Mouse (Mus musculus) testis, adult 2 months (tissue): ENCODE data around the gene St3gal3. TPM values are rescaled to one million over a fixed set of nuclear protein-coding genes. Genes with fewer than 3 reads are reported as not detected.

Experiments used
- H3K27ac ChIP-seq: fragments of 200-500 bp; 2 replicates; pipeline ENCODE4 v1.5.1; 2012; ENCODE audit warnings: low read depth, low read length; ENCODE audit not compliant: control insufficient read depth, insufficient read depth
- H3K27me3 ChIP-seq: fragments of 200-500 bp; 2 replicates; pipeline ENCODE4 v1.6.1; 2012; ENCODE audit warnings: mild to moderate bottlenecking, low read length, moderate library complexity; ENCODE audit not compliant: control insufficient read depth, insufficient read depth
- H3K36me3 ChIP-seq: fragments of 200-500 bp; 2 replicates; pipeline ENCODE4 v1.6.1; 2012; ENCODE audit warnings: mild to moderate bottlenecking, low read length; ENCODE audit not compliant: control insufficient read depth, insufficient read depth
- H3K4me1 ChIP-seq: fragments of 200-500 bp; 2 replicates; pipeline ENCODE4 v1.6.1; 2012; ENCODE audit warnings: low read length; ENCODE audit not compliant: control insufficient read depth, insufficient read depth
- H3K4me3 ChIP-seq: fragments of 200-500 bp; 2 replicates; pipeline ENCODE4 v1.5.1; 2012; ENCODE audit warnings: low read depth, mild to moderate bottlenecking, low read length, moderate library complexity, mixed read lengths; ENCODE audit not compliant: control insufficient read depth
- CTCF ChIP-seq: fragments of 200-500 bp; IDR thresholded peaks from 2 replicates; pipeline ENCODE4 v1.5.1; 2012; ENCODE audit warnings: low read depth, mild to moderate bottlenecking, inconsistent platforms, low read length, moderate library complexity; ENCODE audit not compliant: control insufficient read depth, insufficient read depth, insufficient replicate concordance
- POLR2A ChIP-seq: fragments of 200-500 bp; IDR thresholded peaks from 2 replicates; pipeline ENCODE4 v1.6.1; 2012; ENCODE audit warnings: low read depth, mild to moderate bottlenecking, inconsistent platforms, low read length, moderate library complexity; ENCODE audit not compliant: control insufficient read depth
- polyA plus RNA-seq: library from polyadenylated mRNA; depleted of rRNA; stranded (reverse); fragments of >200 nt; gene quantifications from 2 replicates; pipeline ENCODE4 v1.2.3, GENCODE M21; 2012

Gene St3gal3
- polyA plus RNA-seq, 1 experiment = 3.4 TPM

- no peak overlapping the region for H3K27ac ChIP-seq
- H3K36me3 ChIP-seq = no peaks in the 10 kb centered on the region
- no peaks in the 10 kb centered on the region for H3K27me3 ChIP-seq
- no peaks in the 10 kb centered on the region for H3K4me1 ChIP-seq
- no peak overlapping the region for H3K4me3 ChIP-seq
- TF ChIP-seq POLR2A (no peak), CTCF (no peak)
These were observed 97.3 kb downstream of the St3gal3 start for GRCm38 (mm10) chr4:118037406-118037805.

GRCm38 (mm10) chr4:118036531-118036930 is 98.2 kb downstream of the St3gal3 start:
- H3K27me3 ChIP-seq = no peaks in the 10 kb centered on the region
- H3K4me1 ChIP-seq = no peaks in the 10 kb centered on the region
- H3K36me3 ChIP-seq = no peaks in the 10 kb centered on the region
- no peak overlapping the region for H3K27ac ChIP-seq
- no peak overlapping the region for H3K4me3 ChIP-seq
- TF ChIP-seq POLR2A (no peak), CTCF (no peak)

- Histone ChIP-seq H3K4me3 (no peak overlapping the region), H3K36me3 (no peaks in the 10 kb centered on the region), H3K4me1 (no peaks in the 10 kb centered on the region), H3K27me3 (no peaks in the 10 kb centered on the region), H3K27ac (no peak overlapping the region)
- TF ChIP-seq POLR2A (no peak), CTCF (no peak)
These were observed 99.6 kb downstream of the St3gal3 start for GRCm38 (mm10) chr4:118035090-118035489.

GRCm38 (mm10) chr4:118033026-118033425 is 101.7 kb downstream of the St3gal3 start:
- Histone ChIP-seq H3K4me3 (no peak overlapping the region), H3K4me1 (no peaks in the 10 kb centered on the region), H3K27me3 (no peaks in the 10 kb centered on the region), H3K36me3 (no peaks in the 10 kb centered on the region), H3K27ac (no peak overlapping the region)
- no peak for TF ChIP-seq CTCF
- TF ChIP-seq POLR2A = no peak

GRCm38 (mm10) chr4:118031776-118032170 is 102.9 kb downstream of the St3gal3 start:
- Histone ChIP-seq H3K27me3 (no peaks in the 10 kb centered on the region), H3K36me3 (no peaks in the 10 kb centered on the region), H3K4me1 (no peaks in the 10 kb centered on the region), H3K4me3 (no peak overlapping the region), H3K27ac (no peak overlapping the region)
- TF ChIP-seq POLR2A (no peak), CTCF (no peak)

GRCm38 (mm10) chr4:118031132-118031775 is 103.5 kb downstream of the St3gal3 start:
- no peaks in the 10 kb centered on the region for H3K4me1 ChIP-seq
- TF ChIP-seq CTCF (no peak), POLR2A (no peak)
- no peaks in the 10 kb centered on the region for H3K36me3 ChIP-seq
- H3K27ac ChIP-seq = no peak overlapping the region
- H3K27me3 ChIP-seq = no peaks in the 10 kb centered on the region
- H3K4me3 ChIP-seq = no peak overlapping the region

GRCm38 (mm10) chr4:118030330-118030729 is 104.4 kb downstream of the St3gal3 start:
- TF ChIP-seq CTCF (no peak), POLR2A (no peak)

More at GRCm38 (mm10) chr4:118030330-118030729, 104.4 kb downstream of the St3gal3 start:
- Histone ChIP-seq H3K4me1 (no peaks in the 10 kb centered on the region), H3K27me3 (no peaks in the 10 kb centered on the region), H3K36me3 (no peaks in the 10 kb centered on the region), H3K4me3 (no peak overlapping the region), H3K27ac (no peak overlapping the region)
